11 mouse cellular contexts compared by ENCODE assay signal in genomic region chr4:124451131-124451530, GRCm38 (mm10).
A peak's percentile ranks its signal among the peaks of the same experiment; 100 is the strongest.
DNase-seq lines count a peak whose midpoint lies in the region; ATAC-seq and TF ChIP-seq lines count a peak whose summit lies in the region.
"Had no signal": no experiment of that assay in that cellular context is flagged by ENCODE, and none has a peak within 500 bp of the region (broad histone marks: within the 10 kb centered on the region; RNA-seq: fewer than 3 reads in every experiment).

No protein-coding gene starts in this region.

- H3K27ac ChIP-seq in forebrain, embryonic 10.5 days, result peak overlapping the region; percentile 67
- H3K27ac ChIP-seq in forebrain, embryonic 16.5 days (ENCODE audit: low read length), result no peak overlapping the region
- H3K27ac ChIP-seq in embryonic facial prominence, embryonic 10.5 days (replicated peaks), result peak overlapping the region; percentile 53
- peak overlapping the region; percentile 42; the same call in 1 of the 2 replicates for H3K27ac ChIP-seq in neural tube, embryonic 11.5 days (ENCODE audit: low read depth, low read length)
- no peak overlapping the region for H3K27ac ChIP-seq in gastrocnemius, adult 2 months
- H3K27ac ChIP-seq: heart, embryonic 15.5 days had no signal

- intact Hi-C loops in gastrocnemius, adult 2 months (cut with DNase I), result no loop called here

- H3K36me3 ChIP-seq in forebrain, embryonic 10.5 days (replicated peaks), result no peaks in the 10 kb centered on the region
- no peaks in the 10 kb centered on the region for H3K36me3 ChIP-seq in forebrain, embryonic 16.5 days (ENCODE audit: control insufficient read depth, insufficient read depth)
- no peaks in the 10 kb centered on the region for H3K36me3 ChIP-seq in embryonic facial prominence, embryonic 10.5 days (replicated peaks)
- no peaks in the 10 kb centered on the region for H3K36me3 ChIP-seq in neural tube, embryonic 11.5 days (ENCODE audit: control insufficient read depth, insufficient read depth, low read length)
- H3K36me3 ChIP-seq: heart, embryonic 15.5 days had no signal

- 15% methylated on average over 3 of the region's 3 CpGs for WGBS in forebrain, embryonic 10.5 days
- 12% methylated on average over 3 of the region's 3 CpGs for WGBS in forebrain, embryonic 16.5 days
- WGBS in embryonic facial prominence, embryonic 10.5 days, result 9% methylated on average over 3 of the region's 3 CpGs
- 4% methylated on average over 3 of the region's 3 CpGs for WGBS in neural tube, embryonic 11.5 days

- no peak for TF ChIP-seq CTCF in gastrocnemius, adult 2 months (IDR thresholded peaks at IDR 0.05)

- H3K9me3 ChIP-seq in forebrain, embryonic 10.5 days, result no peaks in the 10 kb centered on the region
- no peaks in the 10 kb centered on the region for H3K9me3 ChIP-seq in forebrain, embryonic 16.5 days (ENCODE audit: control insufficient read depth, low read length)
- no peaks in the 10 kb centered on the region for H3K9me3 ChIP-seq in embryonic facial prominence, embryonic 10.5 days
- H3K9me3 ChIP-seq in neural tube, embryonic 11.5 days (ENCODE audit: control insufficient read depth, low read length), result no peaks in the 10 kb centered on the region
- H3K9me3 ChIP-seq: heart, embryonic 15.5 days had no signal

- H3K4me2 ChIP-seq in forebrain, embryonic 16.5 days (ENCODE audit: low read length), result no peak overlapping the region
- no peak overlapping the region for H3K4me2 ChIP-seq in neural tube, embryonic 11.5 days (ENCODE audit: low read depth)
- H3K4me2 ChIP-seq: heart, embryonic 15.5 days had no signal

- peak; percentile 61 for DNase-seq in forebrain, embryonic 10.5 days (ENCODE audit: extremely low spot score, low spot score)
- peak; percentile 19 to 40 for DNase-seq in layer of hippocampus, postnatal 36 days
- no peak for DNase-seq in layer of hippocampus, adult 9-10 months (ENCODE audit: low spot score)
- peak; percentile 80 for DNase-seq in embryonic facial prominence, embryonic 10.5 days (ENCODE audit: low spot score)
- peak; percentile 67 for DNase-seq in neural tube, embryonic 11.5 days (ENCODE audit: low spot score)
- DNase-seq in gastrocnemius, adult 2 months, result no peak
- no peak for DNase-seq in urinary bladder, postnatal 25 days (ENCODE audit: low spot score)
- DNase-seq: B cell, adult 2 months; thymus, postnatal 4 days had no signal

- peaks cover 37% of the 10 kb centered on the region for H3K4me1 ChIP-seq in forebrain, embryonic 10.5 days
- H3K4me1 ChIP-seq in forebrain, embryonic 16.5 days (replicated peaks; ENCODE audit: control insufficient read depth, insufficient read depth, low read length), result peaks cover 16% of the 10 kb centered on the region
- H3K4me1 ChIP-seq in embryonic facial prominence, embryonic 10.5 days, result peaks cover 44% of the 10 kb centered on the region
- H3K4me1 ChIP-seq in neural tube, embryonic 11.5 days (ENCODE audit: control insufficient read depth, insufficient read depth, low read length), result peaks cover 10% of the 10 kb centered on the region

- H3K9ac ChIP-seq in forebrain, embryonic 16.5 days (replicated peaks; ENCODE audit: low read depth, low read length), result no peak overlapping the region
- peak overlapping the region; percentile 18; the same call in 1 of the 2 replicates for H3K9ac ChIP-seq in neural tube, embryonic 11.5 days (ENCODE audit: low read length)
- H3K9ac ChIP-seq: heart, embryonic 15.5 days had no signal

- no peak overlapping the region for H3K4me3 ChIP-seq in forebrain, embryonic 10.5 days
- no peak overlapping the region for H3K4me3 ChIP-seq in forebrain, embryonic 16.5 days (replicated peaks; ENCODE audit: low read length)
- no peak overlapping the region for H3K4me3 ChIP-seq in embryonic facial prominence, embryonic 10.5 days
- no peak overlapping the region for H3K4me3 ChIP-seq in neural tube, embryonic 11.5 days (ENCODE audit: low read depth, low read length)
- no peak overlapping the region for H3K4me3 ChIP-seq in gastrocnemius, adult 2 months
- H3K4me3 ChIP-seq: heart, embryonic 15.5 days had no signal

- H3K27me3 ChIP-seq in forebrain, embryonic 10.5 days (ENCODE audit: poor library complexity, severe bottlenecking), result peaks cover 70% of the 10 kb centered on the region
- no peaks in the 10 kb centered on the region for H3K27me3 ChIP-seq in forebrain, embryonic 16.5 days (replicated peaks; ENCODE audit: control insufficient read depth, insufficient read depth, low read length)
- peaks cover 47% of the 10 kb centered on the region for H3K27me3 ChIP-seq in embryonic facial prominence, embryonic 10.5 days (replicated peaks; ENCODE audit: low read depth, poor library complexity, severe bottlenecking)
- H3K27me3 ChIP-seq in neural tube, embryonic 11.5 days (ENCODE audit: control insufficient read depth, insufficient read depth, low read length), result 0 out of 2 replicates have a peak, but pooled peaks cover 5% of the 10 kb centered on the region

- no peak for ATAC-seq in forebrain, embryonic 16.5 days
- ATAC-seq in neural tube, embryonic 11.5 days (ENCODE audit: insufficient read depth, low FRiP score, low TSS enrichment), result peak; percentile 35; the same call in 1 of the 2 replicates

Comparison
In these comparisons a context has a peak if more than half of its experiments do, and no peak if none do; other contexts are left out.
1. DNase-seq: peak in forebrain, embryonic 10.5 days (single experiment), layer of hippocampus, postnatal 36 days (2 of 2), embryonic facial prominence, embryonic 10.5 days (single experiment) and neural tube, embryonic 11.5 days (single experiment); none in layer of hippocampus, adult 9-10 months (single experiment), gastrocnemius, adult 2 months (single experiment) and urinary bladder, postnatal 25 days (single experiment).
2. H3K27ac ChIP-seq: peak in forebrain, embryonic 10.5 days (single experiment), embryonic facial prominence, embryonic 10.5 days (single experiment) and neural tube, embryonic 11.5 days (single experiment); none in forebrain, embryonic 16.5 days (single experiment) and gastrocnemius, adult 2 months (single experiment).